Mouse (Mus musculus) CD4-positive, CD25-positive, alpha-beta regulatory T cell, adult 2 months (primary cell): ENCODE data around the gene Emid1.

ENCODE experiments used
- DNase-seq: peaks from one replicate; pipeline ENCODE4 v3.0.0-alpha.2; 2012; ENCODE audit warnings: low read depth, low spot score

Gene Emid1

GRCm38 (mm10) chr11:5151680-5152337 is at the start of gene Emid1:
TSS of gene Emid1 (minus strand) at chr11:5152257.
- DNase-seq: peak; percentile 60

- no peak for DNase-seq
Observed at GRCm38 (mm10) chr11:5199879-5200278, 47.8 kb upstream of the Emid1 start.

- no peak for DNase-seq
Observed at GRCm38 (mm10) chr11:5197068-5197467, 45.0 kb upstream of the Emid1 start.

- no peak for DNase-seq
Observed at GRCm38 (mm10) chr11:5196583-5196982, 44.5 kb upstream of the Emid1 start.

- no peak for DNase-seq
Observed at GRCm38 (mm10) chr11:5193576-5193881, 41.5 kb upstream of the Emid1 start.

GRCm38 (mm10) chr11:5192840-5193575 is 41.0 kb upstream of the Emid1 start:
- DNase-seq: no peak

GRCm38 (mm10) chr11:5192084-5192516 is 40.0 kb upstream of the Emid1 start:
- DNase-seq: no peak

GRCm38 (mm10) chr11:5189239-5189933 is 37.3 kb upstream of the Emid1 start:
- DNase-seq: no peak

GRCm38 (mm10) chr11:5188170-5188569 is 36.1 kb upstream of the Emid1 start:
- DNase-seq: no peak

- DNase-seq: no peak
Observed at GRCm38 (mm10) chr11:5184832-5185231, 32.8 kb upstream of the Emid1 start.

- DNase-seq: no peak
Observed at GRCm38 (mm10) chr11:5184250-5184649, 32.2 kb upstream of the Emid1 start.

GRCm38 (mm10) chr11:5182870-5183269 is 30.8 kb upstream of the Emid1 start:
- no peak for DNase-seq

- peak; percentile 94 for DNase-seq
Observed at GRCm38 (mm10) chr11:5181850-5182404, 29.9 kb upstream of the Emid1 start.

- DNase-seq: no peak
Observed at GRCm38 (mm10) chr11:5179391-5179790, 27.3 kb upstream of the Emid1 start.

GRCm38 (mm10) chr11:5177171-5177570 is 25.1 kb upstream of the Emid1 start:
- peak; percentile 94 for DNase-seq

GRCm38 (mm10) chr11:5176685-5177084 is 24.6 kb upstream of the Emid1 start:
- DNase-seq: peak; percentile 69

GRCm38 (mm10) chr11:5175866-5176265 is 23.8 kb upstream of the Emid1 start:
- peak; percentile 50 for DNase-seq

- DNase-seq: no peak
Observed at GRCm38 (mm10) chr11:5175141-5175540, 23.1 kb upstream of the Emid1 start.

- no peak for DNase-seq
Observed at GRCm38 (mm10) chr11:5172861-5173260, 20.8 kb upstream of the Emid1 start.

GRCm38 (mm10) chr11:5167311-5167710 is 15.3 kb upstream of the Emid1 start:
- DNase-seq: no peak

- DNase-seq: no peak
Observed at GRCm38 (mm10) chr11:5165471-5165916, 13.4 kb upstream of the Emid1 start.

GRCm38 (mm10) chr11:5164310-5164709 is 12.3 kb upstream of the Emid1 start:
- DNase-seq: no peak
